In genomic region chr1:95668253-95668805, GRCm38 (mm10) we compare ENCODE assay signal across 8 mouse cellular contexts. TPM values are rescaled to one million over a fixed set of nuclear protein-coding genes. Genes with fewer than 3 reads are reported as not detected.
DNase-seq lines count a peak whose midpoint lies in the region; ATAC-seq and TF ChIP-seq lines count a peak whose summit lies in the region.

No protein-coding gene starts in this region.

- no peak for TF ChIP-seq CTCF in ES-Bruce4 (IDR thresholded peaks at IDR 0.05; ENCODE audit: low read depth, low read length)

- no peak for TF ChIP-seq EP300 in ES-Bruce4 (IDR thresholded peaks at IDR 0.05; ENCODE audit: insufficient read depth, low read depth, low read length)

- no peak overlapping the region for H3K9ac ChIP-seq in ES-Bruce4 (ENCODE audit: low read depth, poor library complexity, severe bottlenecking)
- H3K9ac ChIP-seq in forebrain, embryonic 14.5 days (ENCODE audit: low read length) = peak overlapping the region; percentile 78

- H3K4me2 ChIP-seq in forebrain, embryonic 14.5 days (ENCODE audit: low read length) = peak overlapping the region; percentile 52

- peak overlapping the region; percentile 59 for H3K4me3 ChIP-seq in ES-Bruce4 (ENCODE audit: low read depth, low read length)
- H3K4me3 ChIP-seq in forebrain, embryonic 14.5 days (ENCODE audit: low read depth, low read length) = peak overlapping the region; percentile 63

- ATAC-seq in CD4-positive, CD25-positive, alpha-beta regulatory T cell, adult 4 months = no peak
- no peak for ATAC-seq in forebrain, embryonic 14.5 days
- ATAC-seq in activated CD4-positive, CD25-positive, alpha-beta regulatory T cell, adult 4 months = no peak

- no peaks in the 10 kb centered on the region for H3K4me1 ChIP-seq in ES-Bruce4 (ENCODE audit: control insufficient read depth, insufficient read depth, low read length)
- peaks cover 10% of the 10 kb centered on the region for H3K4me1 ChIP-seq in forebrain, embryonic 14.5 days (ENCODE audit: control insufficient read depth, insufficient read depth, low read length)

- no peak for TF ChIP-seq POLR2A in ES-Bruce4 (IDR thresholded peaks at IDR 0.05; ENCODE audit: insufficient read depth, low read length)

- no peaks in the 10 kb centered on the region for H3K36me3 ChIP-seq in ES-Bruce4 (ENCODE audit: control insufficient read depth, insufficient read depth, low read length, poor library complexity, severe bottlenecking)
- no peaks in the 10 kb centered on the region for H3K36me3 ChIP-seq in forebrain, embryonic 14.5 days (ENCODE audit: control insufficient read depth, insufficient read depth, low read length)

- WGBS in forebrain, embryonic 14.5 days = 0% methylated on average over 6 of the region's 6 CpGs

- peak; percentile 43 for DNase-seq in CD4-positive, CD25-positive, alpha-beta regulatory T cell, adult 2 months (ENCODE audit: low read depth, low spot score)
- peak; percentile 42 for DNase-seq in forebrain, embryonic 14.5 days (ENCODE audit: low spot score)
- DNase-seq in induced T-regulatory cell, adult 2 months (ENCODE audit: low read depth) = peak; percentile 54
- peak; percentile 49 for DNase-seq in naive thymus-derived CD4-positive, alpha-beta T cell, adult 2 months (ENCODE audit: low read depth)
- DNase-seq in right cerebral cortex, adult 2 months (ENCODE audit: low spot score in 2 of 2) = no peak

- no peak overlapping the region for H3K27ac ChIP-seq in ES-Bruce4 (ENCODE audit: insufficient read depth, low read length)
- no peak overlapping the region for H3K27ac ChIP-seq in forebrain, embryonic 14.5 days (ENCODE audit: low read depth, low read length)

- no peaks in the 10 kb centered on the region for H3K9me3 ChIP-seq in ES-Bruce4 (replicated peaks; ENCODE audit: control insufficient read depth, insufficient read depth, low read length, poor library complexity, severe bottlenecking)
- no peaks in the 10 kb centered on the region for H3K9me3 ChIP-seq in forebrain, embryonic 14.5 days (replicated peaks; ENCODE audit: control insufficient read depth, low read length)

- H3K27me3 ChIP-seq in ES-Bruce4 (ENCODE audit: control insufficient read depth, insufficient read depth, low read length, poor library complexity, severe bottlenecking) = 0 out of 2 replicates have a peak, but pooled peaks cover 2% of the 10 kb centered on the region
- H3K27me3 ChIP-seq in forebrain, embryonic 14.5 days (replicated peaks; ENCODE audit: control insufficient read depth, insufficient read depth, low read length) = no peaks in the 10 kb centered on the region

RNA-seq across cellular contexts. Expression of gene St8sia4, which starts 1.0 kb away (rescaled TPM):
- polyA plus RNA-seq in CD4-positive, CD25-positive, alpha-beta regulatory T cell, adult 4 months (2017; shearing (Covaris generic)) = 10 to 100 TPM; 50.7 to 56.5 TPM
- polyA plus RNA-seq in ES-Bruce4 (2011; ENCODE audit: insufficient read depth, insufficient read length, low read depth, missing spikeins) = 0.31 and 0.43 TPM in 2 replicates
- 35.2 and 50.4 TPM in 2 replicates for polyA plus RNA-seq in forebrain, embryonic 14.5 days (2014; fragmentation: Nextera tagmentation; extraction: Ambion mirVana)
- 10 to 100 TPM; 44.6 to 56.2 TPM for polyA plus RNA-seq in activated CD4-positive, CD25-positive, alpha-beta regulatory T cell, adult 4 months (2017; shearing (Covaris generic))

Comparison
In these comparisons a context has a peak if more than half of its experiments do, and no peak if none do; other contexts are left out.
1. DNase-seq: peak in CD4-positive, CD25-positive, alpha-beta regulatory T cell, adult 2 months (single experiment), forebrain, embryonic 14.5 days (single experiment), induced T-regulatory cell, adult 2 months (single experiment) and naive thymus-derived CD4-positive, alpha-beta T cell, adult 2 months (single experiment); none in right cerebral cortex, adult 2 months (0 of 2).
2. RNA of gene St8sia4, which starts 1.0 kb away (polyA plus RNA-seq): 50.7 to 56.5 TPM in CD4-positive, CD25-positive, alpha-beta regulatory T cell, adult 4 months, 44.6 to 56.2 TPM in activated CD4-positive, CD25-positive, alpha-beta regulatory T cell, adult 4 months and 35.2 to 50.4 TPM in forebrain, embryonic 14.5 days; 0.31 to 0.43 TPM in ES-Bruce4; every median in the first group is over 10 times any median in the second.